Mouse (Mus musculus) stomach, postnatal 0 days (tissue): ENCODE results near the gene Tsnax.

Experiments
- CTCF ChIP-seq: IDR thresholded peaks from 2 replicates; pipeline ENCODE4 v1.5.1; 2016; ENCODE audit warnings: antibody characterized with exemption, low read depth, mild to moderate bottlenecking, moderate library complexity
- EP300 ChIP-seq: optimal IDR thresholded peaks from 2 replicates; pipeline ENCODE3; 2016; ENCODE audit warnings: antibody characterized with exemption

GRCm38 (mm10) chr8:125069304-125069703 lies 56.5 kb downstream of the Tsnax start:
- TF ChIP-seq CTCF = no peak
- TF ChIP-seq EP300 = no peak
